Comparison of ENCODE assay signal across 11 mouse cellular contexts in genomic region chr5:148387820-148388219, GRCm38 (mm10). TPM values are rescaled to one million over a fixed set of nuclear protein-coding genes. Genes with fewer than 3 reads are reported as not detected.
DNase-seq lines count a peak whose midpoint lies in the region; ATAC-seq and TF ChIP-seq lines count a peak whose summit lies in the region.
"Had no signal": no experiment of that assay in that cellular context is flagged by ENCODE, and none has a peak within 500 bp of the region (broad histone marks: within the 10 kb centered on the region; RNA-seq: fewer than 3 reads in every experiment).

No protein-coding gene starts in this region.

- DNase-seq in layer of hippocampus, adult 2 months (ENCODE audit: low spot score in 2 of 2): no peak
- no peak for DNase-seq in layer of hippocampus, adult 11-12 months (ENCODE audit: low spot score)
- peak; percentile 68 for DNase-seq in CD4-positive, CD25-positive, alpha-beta regulatory T cell, adult 2 months (ENCODE audit: low read depth, low spot score)
- DNase-seq in G1E (ENCODE audit: low spot score): no peak
- no peak for DNase-seq in liver, postnatal 0 days
- DNase-seq in adrenal gland, postnatal 10 days: no peak
- DNase-seq in midbrain, embryonic 11.5 days (ENCODE audit: low spot score, missing footprints): no peak
- DNase-seq: kidney, adult 9 months had no signal

- H3K9ac ChIP-seq in liver, postnatal 0 days (replicated peaks): no peak overlapping the region
- no peak overlapping the region for H3K9ac ChIP-seq in midbrain, embryonic 11.5 days (ENCODE audit: low read length)

- no peak for ATAC-seq in G1E (ENCODE audit: extremely low read depth, insufficient number of reproducible peaks, low FRiP score, poor library complexity, severe bottlenecking)
- ATAC-seq in liver, postnatal 0 days: no peak
- ATAC-seq in erythroblast, adult 5-6 weeks (replicated peaks; ENCODE audit: low FRiP score, poor library complexity, severe bottlenecking): no peak
- ATAC-seq in midbrain, embryonic 11.5 days (ENCODE audit: low FRiP score): no peak

- TF ChIP-seq EP300 in liver, postnatal 0 days (IDR thresholded peaks at IDR 0.05; ENCODE audit: low read depth): no peak

- TF ChIP-seq CTCF in layer of hippocampus, adult 2 months (conservative IDR thresholded peaks at IDR 0.05): peak; percentile 63
- 0 out of 2 replicates have a peak, but pooled peaks have one; percentile 16 for TF ChIP-seq CTCF in G1E (IDR thresholded peaks at IDR 0.05; ENCODE audit: low read depth, low read length)
- peak; percentile 58 for TF ChIP-seq CTCF in liver, postnatal 0 days (IDR thresholded peaks at IDR 0.05; ENCODE audit: low read depth)

- H3K27ac ChIP-seq in layer of hippocampus, adult 2 months: no peak overlapping the region
- no peak overlapping the region for H3K27ac ChIP-seq in liver, postnatal 0 days (ENCODE audit: low read depth)
- H3K27ac ChIP-seq in midbrain, embryonic 11.5 days (ENCODE audit: low read depth, low read length): no peak overlapping the region
- H3K27ac ChIP-seq: embryonic facial prominence, embryonic 10.5 days had no signal

- H3K4me2 ChIP-seq in liver, postnatal 0 days (ENCODE audit: low read depth, low read length): no peak overlapping the region
- no peak overlapping the region for H3K4me2 ChIP-seq in midbrain, embryonic 11.5 days

- no peaks in the 10 kb centered on the region for H3K27me3 ChIP-seq in G1E (ENCODE audit: insufficient read depth, low read length)
- H3K27me3 ChIP-seq in liver, postnatal 0 days (ENCODE audit: insufficient read depth, low read length): no peaks in the 10 kb centered on the region
- H3K27me3 ChIP-seq in midbrain, embryonic 11.5 days (ENCODE audit: control insufficient read depth, insufficient read depth, low read length): no peaks in the 10 kb centered on the region
- H3K27me3 ChIP-seq: Patski had no signal

- H3K4me3 ChIP-seq in layer of hippocampus, adult 2 months: no peak overlapping the region
- no peak overlapping the region for H3K4me3 ChIP-seq in G1E (ENCODE audit: low read depth, low read length)
- H3K4me3 ChIP-seq in liver, postnatal 0 days (ENCODE audit: low read depth, low read length): no peak overlapping the region
- no peak overlapping the region for H3K4me3 ChIP-seq in midbrain, embryonic 11.5 days (ENCODE audit: low read depth, low read length)
- H3K4me3 ChIP-seq: embryonic facial prominence, embryonic 10.5 days had no signal

- peaks cover 98% of the 10 kb centered on the region for H3K36me3 ChIP-seq in G1E (replicated peaks)
- H3K36me3 ChIP-seq in liver, postnatal 0 days (replicated peaks; ENCODE audit: insufficient read depth, low read length): 0 out of 2 replicates have a peak, but pooled peaks cover 4% of the 10 kb centered on the region
- H3K36me3 ChIP-seq in midbrain, embryonic 11.5 days (ENCODE audit: control insufficient read depth, insufficient read depth, low read length): no peaks in the 10 kb centered on the region

- H3K9me3 ChIP-seq in G1E (replicated peaks): peaks cover 5% of the 10 kb centered on the region
- 0 out of 2 replicates have a peak, but pooled peaks cover 4% of the 10 kb centered on the region for H3K9me3 ChIP-seq in liver, postnatal 0 days (ENCODE audit: low read length)
- H3K9me3 ChIP-seq in midbrain, embryonic 11.5 days (ENCODE audit: control insufficient read depth, low read length): no peaks in the 10 kb centered on the region
- H3K9me3 ChIP-seq: embryonic facial prominence, embryonic 10.5 days had no signal

- H3K4me1 ChIP-seq in G1E (ENCODE audit: insufficient read depth, low read depth, low read length): peaks cover 31% of the 10 kb centered on the region; the same call in 1 of the 2 replicates
- peaks cover 4% of the 10 kb centered on the region; the same call in 1 of the 2 replicates for H3K4me1 ChIP-seq in liver, postnatal 0 days (ENCODE audit: insufficient read depth)
- no peaks in the 10 kb centered on the region for H3K4me1 ChIP-seq in midbrain, embryonic 11.5 days (ENCODE audit: control insufficient read depth, insufficient read depth, low read length)

- 94% methylated on average over 2 of the region's 2 CpGs for WGBS in liver, postnatal 0 days (ENCODE audit: insufficient replicate concordance)
- 93% methylated on average over 2 of the region's 2 CpGs for WGBS in midbrain, embryonic 11.5 days

RNA-seq across cellular contexts. Expression of gene Slc7a1, which starts 11.9 kb away (rescaled TPM):
- total RNA-seq in layer of hippocampus, adult 2 months (2021): 10 to 100 TPM; 24.4 to 25.9 TPM
- total RNA-seq in G1E (2014; fragmentation: Nextera tagmentation): 86.4 and 102 TPM in 2 replicates
- 15.6 and 20.2 TPM in 2 replicates for total RNA-seq in G1E (2017)
- polyA plus RNA-seq in G1E (2012): 42.2 and 44.5 TPM in 2 replicates
- 6.4 and 6.5 TPM in 2 replicates for polyA plus RNA-seq in liver, postnatal 0 days (2015; fragmentation: Nextera tagmentation; extraction: Ambion mirVana)
- 10 to 100 TPM; 53.0 to 60.6 TPM for total RNA-seq in adrenal gland, postnatal 10 days (2021)
- 12.1 and 17.1 TPM in 2 replicates for total RNA-seq in erythroblast, adult 5-6 weeks (2015; ENCODE audit: low replicate concordance)
- total RNA-seq in erythroblast, adult 5-6 weeks (2017; ENCODE audit: low replicate concordance): 12.3 and 17.8 TPM in 2 replicates
- polyA plus RNA-seq in midbrain, embryonic 11.5 days (2014; fragmentation: Nextera tagmentation; extraction: Ambion mirVana): 18.3 and 20.6 TPM in 2 replicates
